Mouse (Mus musculus) bone marrow macrophage, adult 2 months (primary cell): Measurements from ENCODE around the gene Lenep.

Experiments used
- CTCF ChIP-seq: IDR thresholded peaks from 2 replicates; pipeline ENCODE4 v1.5.1; 2012; ENCODE audit warnings: low read depth, mild to moderate bottlenecking, low read length, moderate library complexity
- POLR2A ChIP-seq: IDR thresholded peaks from 2 replicates; pipeline ENCODE4 v1.6.1; 2012; ENCODE audit warnings: mild to moderate bottlenecking, low read depth, low read length, borderline replicate concordance

GRCm38 (mm10) chr3:89402693-89403092 lies at the start of gene Lenep:
- TF ChIP-seq POLR2A (no peak), CTCF (no peak)
